ENCODE assay signal across 11 mouse cellular contexts in the genomic region with DNA sequence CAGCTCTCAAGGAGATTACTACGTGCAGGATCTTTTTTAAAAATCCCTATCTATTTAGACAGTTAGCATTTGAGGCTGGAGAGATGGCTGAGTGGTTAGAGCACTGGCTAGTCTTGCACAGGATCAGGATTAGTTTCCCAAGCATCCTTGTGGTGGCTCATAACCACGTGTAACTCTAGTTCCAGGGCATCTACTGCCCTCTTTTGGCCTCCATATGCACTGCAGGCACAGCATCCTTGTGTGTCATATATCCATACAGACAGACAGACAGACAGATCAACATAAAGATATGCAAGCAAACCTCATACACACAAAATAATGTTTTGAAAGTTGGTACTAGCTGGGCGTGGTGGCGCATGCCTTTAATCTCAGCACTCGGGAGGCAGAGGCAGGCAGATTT. TPM values are rescaled to one million over a fixed set of nuclear protein-coding genes. Genes with fewer than 3 reads are reported as not detected.
DNase-seq lines count a peak whose midpoint lies in the region; ATAC-seq and TF ChIP-seq lines count a peak whose summit lies in the region.
"Had no signal": no experiment of that assay in that cellular context is flagged by ENCODE, and none has a peak within 500 bp of the region (broad histone marks: within the 10 kb centered on the region; RNA-seq: fewer than 3 reads in every experiment).

No protein-coding gene starts in this region.

- H3K4me3 ChIP-seq in kidney, adult 2 months (ENCODE audit: insufficient read depth, low read depth, low read length): no peak overlapping the region
- H3K4me3 ChIP-seq in kidney, embryonic 16.5 days (ENCODE audit: low read length): no peak overlapping the region
- H3K4me3 ChIP-seq in CH12.LX (replicated peaks in 1 of 3; ENCODE audit: low read depth in 2 of 3, low read length in 2 of 3, poor library complexity in 1 of 3) (no peak overlapping the region), MEL (ENCODE audit: control insufficient read depth in 1 of 2, insufficient read depth in 1 of 2, low read depth in 2 of 2, low read length in 2 of 2) (no peak overlapping the region)
- H3K4me3 ChIP-seq: forebrain, embryonic 10.5 days; hindbrain, embryonic 15.5 days had no signal

- dilution Hi-C loops in CH12.LX (cut with MboI; ENCODE audit: extremely low pct_ligation_motif_present, extremely low pct_unique_long_range_greater_than_20kb, low sequenced_read_pairs): no loop called here

- H3K79me2 ChIP-seq in CH12.LX (replicated peaks; ENCODE audit: control insufficient read depth, extremely low read depth, insufficient read depth, poor library complexity, severe bottlenecking): no peaks in the 10 kb centered on the region
- H3K79me2 ChIP-seq in MEL (ENCODE audit: control insufficient read depth, insufficient read depth, low read length, poor library complexity): no peaks in the 10 kb centered on the region

- no peak overlapping the region for H3K27ac ChIP-seq in kidney, adult 2 months (ENCODE audit: insufficient read depth, low read depth, low read length)
- H3K27ac ChIP-seq in kidney, embryonic 16.5 days (ENCODE audit: low read length): no peak overlapping the region
- H3K27ac ChIP-seq in CH12.LX (ENCODE audit: insufficient read depth, low read depth) (no peak overlapping the region), MEL (ENCODE audit: control insufficient read depth, low read depth, low read length) (no peak overlapping the region)
- H3K27ac ChIP-seq: forebrain, embryonic 10.5 days; hindbrain, embryonic 15.5 days had no signal

- no peaks in the 10 kb centered on the region for H3K27me3 ChIP-seq in kidney, adult 2 months (replicated peaks; ENCODE audit: control insufficient read depth, insufficient read depth, low read length)
- H3K27me3 ChIP-seq in kidney, embryonic 16.5 days (ENCODE audit: insufficient read depth, low read length): no peaks in the 10 kb centered on the region
- H3K27me3 ChIP-seq in CH12.LX (replicated peaks): no peaks in the 10 kb centered on the region
- no peaks in the 10 kb centered on the region for H3K27me3 ChIP-seq in MEL (ENCODE audit: control insufficient read depth in 1 of 2, insufficient read depth in 2 of 2, low read length in 2 of 2)
- H3K27me3 ChIP-seq: hindbrain, embryonic 15.5 days had no signal

- H3K4me2 ChIP-seq in kidney, embryonic 16.5 days (replicated peaks; ENCODE audit: low read depth, low read length): no peak overlapping the region
- no peak overlapping the region for H3K4me2 ChIP-seq in CH12.LX (ENCODE audit: insufficient read depth, low read depth, poor library complexity, severe bottlenecking)
- H3K4me2 ChIP-seq: hindbrain, embryonic 15.5 days had no signal

- TF ChIP-seq POLR2A in kidney, adult 2 months (IDR thresholded peaks at IDR 0.05; ENCODE audit: low read depth, low read length): no peak
- TF ChIP-seq POLR2A in CH12.LX (IDR thresholded peaks at IDR 0.05; ENCODE audit: low read depth, low read length) (no peak), MEL (IDR thresholded peaks at IDR 0.05; ENCODE audit: control insufficient read depth in 1 of 2, insufficient read depth in 1 of 2, low read depth in 1 of 2, low read length in 2 of 2, poor library complexity in 1 of 2) (no peak)

- no peaks in the 10 kb centered on the region for H3K36me3 ChIP-seq in kidney, adult 2 months (ENCODE audit: control insufficient read depth, insufficient read depth, low read length)
- no peaks in the 10 kb centered on the region for H3K36me3 ChIP-seq in kidney, embryonic 16.5 days (ENCODE audit: insufficient read depth, low read length)
- no peaks in the 10 kb centered on the region for H3K36me3 ChIP-seq in CH12.LX (replicated peaks in 1 of 2; ENCODE audit: control insufficient read depth in 1 of 2, insufficient read depth in 1 of 2, low read length in 1 of 2)
- no peaks in the 10 kb centered on the region for H3K36me3 ChIP-seq in MEL (ENCODE audit: control insufficient read depth in 1 of 2, insufficient read depth in 2 of 2, low read length in 2 of 2)
- H3K36me3 ChIP-seq: forebrain, embryonic 10.5 days; hindbrain, embryonic 15.5 days had no signal

- WGBS in kidney, adult 2 months: 88% methylated on average over 5 of the region's 5 CpGs
- 86% methylated on average over 5 of the region's 5 CpGs for WGBS in kidney, embryonic 16.5 days

- ATAC-seq in kidney, embryonic 16.5 days (ENCODE audit: low FRiP score, low TSS enrichment): no peak
- ATAC-seq: activated CD4-positive, CD25-positive, alpha-beta regulatory T cell, adult 4 months had no signal

- no peaks in the 10 kb centered on the region for H3K9me3 ChIP-seq in kidney, embryonic 16.5 days (ENCODE audit: low read length)
- H3K9me3 ChIP-seq in CH12.LX (replicated peaks; ENCODE audit: low read length) (peaks cover 5% of the 10 kb centered on the region), MEL (replicated peaks; ENCODE audit: insufficient read depth, low read length) (no peaks in the 10 kb centered on the region)
- H3K9me3 ChIP-seq: forebrain, embryonic 10.5 days; hindbrain, embryonic 15.5 days had no signal

- TF ChIP-seq EP300 in CH12.LX (IDR thresholded peaks at IDR 0.05; ENCODE audit: low read length) (no peak), MEL (IDR thresholded peaks at IDR 0.05; ENCODE audit: low read depth in 1 of 2, low read length in 2 of 2) (no peak)

- TF ChIP-seq RAD21 in CH12.LX (IDR thresholded peaks at IDR 0.05; ENCODE audit: low read depth, low read length): peak; percentile 30
- peak; percentile 65 for TF ChIP-seq RAD21 in MEL (IDR thresholded peaks at IDR 0.05; ENCODE audit: low read depth, low read length)

- H3K9ac ChIP-seq in kidney, embryonic 16.5 days (replicated peaks; ENCODE audit: low read length): no peak overlapping the region
- H3K9ac ChIP-seq in CH12.LX (ENCODE audit: insufficient read depth, low read depth) (no peak overlapping the region), MEL (ENCODE audit: control insufficient read depth, low read depth, low read length, poor library complexity, severe bottlenecking) (no peak overlapping the region)
- H3K9ac ChIP-seq: hindbrain, embryonic 15.5 days had no signal

- no peaks in the 10 kb centered on the region for H3K4me1 ChIP-seq in kidney, adult 2 months (ENCODE audit: control insufficient read depth, insufficient read depth, low read length)
- H3K4me1 ChIP-seq in kidney, embryonic 16.5 days (ENCODE audit: insufficient read depth, low read length): no peaks in the 10 kb centered on the region
- H3K4me1 ChIP-seq in CH12.LX (ENCODE audit: control insufficient read depth in 1 of 2, insufficient read depth in 2 of 2): peaks cover 0 to 4% of the 10 kb centered on the region in 2 experiments; a peak in 2 of 4 replicates
- H3K4me1 ChIP-seq in MEL (ENCODE audit: control insufficient read depth in 1 of 2, insufficient read depth in 2 of 2, low read length in 2 of 2): no peaks in the 10 kb centered on the region; a peak in 1 of 4 replicates

- TF ChIP-seq CTCF in kidney, adult 2 months (conservative IDR thresholded peaks at IDR 0.05; ENCODE audit: insufficient read depth, insufficient read length, low read depth, low read length): peak; percentile 22; the same call in 1 of the 2 replicates
- TF ChIP-seq CTCF in CH12.LX (conservative IDR thresholded peaks at IDR 0.05 in 1 of 2, IDR thresholded peaks at IDR 0.05 in 1 of 2; ENCODE audit: low read depth in 2 of 2, low read length in 2 of 2) (peak in 1 of 2 experiments; percentile 47; a peak in 2 of 4 replicates), MEL (IDR thresholded peaks at IDR 0.05 in 2 of 3, conservative IDR thresholded peaks at IDR 0.05 in 1 of 3; ENCODE audit: control insufficient read depth in 1 of 3, insufficient read depth in 1 of 3, low read depth in 2 of 3, low read length in 3 of 3, poor library complexity in 1 of 3, severe bottlenecking in 1 of 3) (peak; percentile 36 to 62 (median 54))

- DNase-seq in kidney, adult 2 months: no peak
- DNase-seq in CH12.LX (ENCODE audit: extremely low read depth) (no peak), MEL (ENCODE audit: low read depth, low spot score) (peak; percentile 47)
- DNase-seq in retina, postnatal 1 day: peak; percentile 15
- DNase-seq in lung, postnatal 10 days: no peak
- DNase-seq in layer of hippocampus, adult 9-10 months (ENCODE audit: low spot score): no peak
- DNase-seq: kidney, postnatal 14 days had no signal

- in situ Hi-C loops in CH12.LX (cut with MboI; ENCODE audit: low pct_ligation_motif_present, low pct_unique_long_range_greater_than_20kb, low sequenced_read_pairs): no loop called here

TF ChIP-seq in CH12.LX, 34 proteins besides CTCF, POLR2A, EP300 and RAD21 (continues in another document):
- TF ChIP-seq GABPA (IDR thresholded peaks at IDR 0.05; ENCODE audit: insufficient replicate concordance, low read depth, low read length) (no peak), SMC3 (IDR thresholded peaks at IDR 0.05; ENCODE audit: low read depth, low read length) (no peak; the same call in 1 of the 2 replicates), MXI1 (IDR thresholded peaks at IDR 0.05; ENCODE audit: low read depth, low read length) (no peak), ELF1 (IDR thresholded peaks at IDR 0.05; ENCODE audit: low read depth, low read length) (no peak), MYC (IDR thresholded peaks at IDR 0.05; ENCODE audit: low read depth, low read length) (no peak), MAZ (IDR thresholded peaks at IDR 0.05; ENCODE audit: low read depth, low read length) (no peak), ZKSCAN1 (IDR thresholded peaks at IDR 0.05; ENCODE audit: borderline replicate concordance, low read depth, low read length) (no peak), UBTF (IDR thresholded peaks at IDR 0.05; ENCODE audit: low read depth, low read length) (no peak)

TF ChIP-seq in MEL, 35 proteins besides CTCF, POLR2A, EP300 and RAD21 (continues in another document):
- no peak for TF ChIP-seq CHD2 (IDR thresholded peaks at IDR 0.05; ENCODE audit: low read length)
- peak; percentile 55 for TF ChIP-seq SMC3 (IDR thresholded peaks at IDR 0.05; ENCODE audit: low read depth, low read length)
- TF ChIP-seq SIN3A (IDR thresholded peaks at IDR 0.05; ENCODE audit: low read length): no peak
- no peak for TF ChIP-seq POLR2AphosphoS2 (IDR thresholded peaks at IDR 0.05; ENCODE audit: low read length)
- TF ChIP-seq CHD1 (IDR thresholded peaks at IDR 0.05; ENCODE audit: low read depth, low read length): no peak
- no peak for TF ChIP-seq GATA1 (IDR thresholded peaks at IDR 0.05; ENCODE audit: low read depth, low read length)
- TF ChIP-seq ZC3H11A (IDR thresholded peaks at IDR 0.05; ENCODE audit: low read depth, low read length): peak; percentile 45
- peak; percentile 39; the same call in 1 of the 2 replicates for TF ChIP-seq MYC (IDR thresholded peaks at IDR 0.05; ENCODE audit: low read depth, low read length)
- TF ChIP-seq TBP (IDR thresholded peaks at IDR 0.05; ENCODE audit: low read depth, low read length): no peak

RNA-seq across cellular contexts. Expression of a gene that starts 53.3 kb away (rescaled TPM):
- 7.6 and 8.2 TPM in 2 replicates for polyA plus RNA-seq in kidney, adult 2 months (2012; rRNA removed)
- 31.2 and 42.0 TPM in 2 replicates for polyA plus RNA-seq in kidney, embryonic 16.5 days (2015; fragmentation: Nextera tagmentation; extraction: Ambion mirVana)
- total RNA-seq in CH12.LX (2012; rRNA removed) (22.3 and 22.7 TPM in 2 replicates), CH12.LX (2014; rRNA removed) (35.8 and 40.2 TPM in 2 replicates), MEL (2012; rRNA removed) (20.2 and 20.6 TPM in 2 replicates)
- polyA plus RNA-seq in CH12.LX (2012; ENCODE audit: insufficient read length, low read depth) (19.7 and 26.0 TPM in 2 replicates), MEL (2012; ENCODE audit: insufficient read depth in 1 of 2, insufficient read length in 2 of 2, low read depth in 1 of 2, low replicate concordance in 2 of 2, missing spikeins in 1 of 2) (100 to 1,000 TPM in 1 of 2 experiments, 10 to 100 TPM in 1; 16.2 to 592 TPM)

Comparison
In these comparisons a context has a peak if more than half of its experiments do, and no peak if none do; other contexts are left out.
1. DNase-seq: peak in MEL (single experiment) and retina, postnatal 1 day (single experiment); none in kidney, adult 2 months (single experiment), CH12.LX (single experiment), lung, postnatal 10 days (single experiment) and layer of hippocampus, adult 9-10 months (single experiment).